Comparison of ENCODE assay signal across 12 mouse cellular contexts in genomic region chr11:86749776-86750423, GRCm38 (mm10). TPM values are rescaled to one million over a fixed set of nuclear protein-coding genes. Genes with fewer than 3 reads are reported as not detected.
DNase-seq lines count a peak whose midpoint lies in the region; ATAC-seq lines count a peak whose summit lies in the region.
"Had no signal": no experiment of that assay in that cellular context is flagged by ENCODE, and none has a peak within 500 bp of the region (broad histone marks: within the 10 kb centered on the region; RNA-seq: fewer than 3 reads in every experiment).

No protein-coding gene starts in this region.

- no peaks in the 10 kb centered on the region for H3K36me3 ChIP-seq in midbrain, embryonic 14.5 days (ENCODE audit: control insufficient read depth, insufficient read depth, low read length)
- no peaks in the 10 kb centered on the region for H3K36me3 ChIP-seq in midbrain, embryonic 16.5 days (ENCODE audit: control insufficient read depth, insufficient read depth, low read length)
- H3K36me3 ChIP-seq: embryonic facial prominence, embryonic 12.5 days had no signal

- peak; percentile 21 for DNase-seq in heart, postnatal 4 days
- no peak for DNase-seq in heart, adult 8-10 months (ENCODE audit: low spot score)
- peak; percentile 8 for DNase-seq in midbrain, embryonic 14.5 days
- peak; percentile 35 to 41 for DNase-seq in cerebellum, postnatal 10 days
- DNase-seq in layer of hippocampus, adult 9-10 months (ENCODE audit: low spot score): no peak
- DNase-seq: kidney, adult 9 months had no signal

- WGBS in midbrain, embryonic 14.5 days: 75% methylated on average over 3 of the region's 3 CpGs
- 54% methylated on average over 3 of the region's 3 CpGs for WGBS in midbrain, embryonic 16.5 days

- ATAC-seq in midbrain, embryonic 14.5 days (ENCODE audit: low FRiP score, low TSS enrichment): no peak
- no peak for ATAC-seq in midbrain, embryonic 16.5 days
- no peak for ATAC-seq in CD4-positive, CD25-positive, alpha-beta regulatory T cell, adult 4 months
- ATAC-seq: activated CD4-positive, CD25-positive, alpha-beta regulatory T cell, adult 4 months; forebrain, embryonic 16.5 days had no signal

- H3K27ac ChIP-seq in midbrain, embryonic 14.5 days (replicated peaks; ENCODE audit: low read depth, low read length): no peak overlapping the region
- H3K27ac ChIP-seq in midbrain, embryonic 16.5 days (ENCODE audit: low read length): no peak overlapping the region
- H3K27ac ChIP-seq: embryonic facial prominence, embryonic 12.5 days; midbrain, embryonic 10.5 days had no signal

- no peak overlapping the region for H3K9ac ChIP-seq in midbrain, embryonic 14.5 days (replicated peaks; ENCODE audit: low read length)
- H3K9ac ChIP-seq in midbrain, embryonic 16.5 days (ENCODE audit: low read depth, low read length): no peak overlapping the region
- H3K9ac ChIP-seq: embryonic facial prominence, embryonic 12.5 days had no signal

- no peak overlapping the region for H3K4me2 ChIP-seq in midbrain, embryonic 14.5 days (ENCODE audit: low read length)
- H3K4me2 ChIP-seq in midbrain, embryonic 16.5 days (ENCODE audit: low read length): no peak overlapping the region
- H3K4me2 ChIP-seq: embryonic facial prominence, embryonic 12.5 days had no signal

- H3K4me3 ChIP-seq in midbrain, embryonic 14.5 days (replicated peaks; ENCODE audit: low read depth, low read length): no peak overlapping the region
- H3K4me3 ChIP-seq in midbrain, embryonic 16.5 days (ENCODE audit: low read depth, low read length): no peak overlapping the region
- H3K4me3 ChIP-seq: embryonic facial prominence, embryonic 12.5 days; midbrain, embryonic 10.5 days had no signal

- no peaks in the 10 kb centered on the region for H3K27me3 ChIP-seq in midbrain, embryonic 14.5 days (ENCODE audit: control insufficient read depth, insufficient read depth, low read length)
- no peaks in the 10 kb centered on the region for H3K27me3 ChIP-seq in midbrain, embryonic 16.5 days (ENCODE audit: control insufficient read depth, insufficient read depth, low read depth, low read length)
- H3K27me3 ChIP-seq: embryonic facial prominence, embryonic 12.5 days had no signal

- H3K9me3 ChIP-seq in midbrain, embryonic 14.5 days (ENCODE audit: control insufficient read depth, low read length): no peaks in the 10 kb centered on the region
- H3K9me3 ChIP-seq in midbrain, embryonic 16.5 days (replicated peaks; ENCODE audit: control insufficient read depth, low read length, poor library complexity, severe bottlenecking): no peaks in the 10 kb centered on the region
- H3K9me3 ChIP-seq: embryonic facial prominence, embryonic 12.5 days; midbrain, embryonic 10.5 days had no signal

- H3K4me1 ChIP-seq in midbrain, embryonic 14.5 days (ENCODE audit: control insufficient read depth, insufficient read depth, low read length): peaks cover 13% of the 10 kb centered on the region
- H3K4me1 ChIP-seq in midbrain, embryonic 16.5 days (ENCODE audit: control insufficient read depth, insufficient read depth, low read length): peaks cover 25% of the 10 kb centered on the region

RNA-seq across cellular contexts. Expression of gene Cltc, which starts 7.5 kb away (rescaled TPM):
- total RNA-seq in heart, postnatal 4 days (2021): 100 to 1,000 TPM; 266 to 273 TPM
- 100 to 1,000 TPM; 128 to 169 (median 144) TPM for total RNA-seq in heart, adult 8-10 months (2022)
- 155 and 220 TPM in 2 replicates for polyA plus RNA-seq in midbrain, embryonic 14.5 days (2014; fragmentation: Nextera tagmentation; extraction: Ambion mirVana)
- polyA plus RNA-seq in midbrain, embryonic 16.5 days (2015; fragmentation: Nextera tagmentation; extraction: Ambion mirVana): 167 and 177 TPM in 2 replicates
- 10 to 100 TPM; 80.2 to 87.2 TPM for polyA plus RNA-seq in CD4-positive, CD25-positive, alpha-beta regulatory T cell, adult 4 months (2017; shearing (Covaris generic))

RNA-seq across cellular contexts. Expression of gene Dhx40, which starts 57.6 kb away (rescaled TPM):
- 10 to 100 TPM; 17.6 to 19.2 TPM for total RNA-seq in heart, postnatal 4 days (2021)
- total RNA-seq in heart, adult 8-10 months (2022): 10 to 100 TPM; 16.0 to 20.9 (median 17.3) TPM
- polyA plus RNA-seq in midbrain, embryonic 14.5 days (2014; fragmentation: Nextera tagmentation; extraction: Ambion mirVana): 18.9 and 31.6 TPM in 2 replicates
- polyA plus RNA-seq in midbrain, embryonic 16.5 days (2015; fragmentation: Nextera tagmentation; extraction: Ambion mirVana): 19.6 and 21.5 TPM in 2 replicates
- 10 to 100 TPM; 23.6 to 24.4 TPM for polyA plus RNA-seq in CD4-positive, CD25-positive, alpha-beta regulatory T cell, adult 4 months (2017; shearing (Covaris generic))

Comparison
In these comparisons a context has a peak if more than half of its experiments do, and no peak if none do; other contexts are left out.
1. DNase-seq: peak in heart, postnatal 4 days (single experiment), midbrain, embryonic 14.5 days (single experiment) and cerebellum, postnatal 10 days (2 of 2); none in heart, adult 8-10 months (single experiment) and layer of hippocampus, adult 9-10 months (single experiment).